Mouse (Mus musculus) liver, embryonic 15.5 days (tissue): ENCODE results near the gene Olfr437. TPM values are rescaled to one million over a fixed set of nuclear protein-coding genes. Genes with fewer than 3 reads are reported as not detected.
"Not testable (repeated sequence)": the region's sequence is repeated elsewhere in the genome, so short reads cannot be mapped to it uniquely, and the experiment has no call there.

ENCODE experiments used
- ATAC-seq: fragments of 200-750 bp; cut with Nextera tagmentation; 2 replicates; pipeline ENCODE4 v1.8.0; 2017; ENCODE audit warnings: moderate number of reproducible peaks, mild to moderate bottlenecking, moderate library complexity; ENCODE audit not compliant: insufficient read depth
- H3K27ac ChIP-seq: fragments of 300-500 bp; sonication (generic); replicated peaks from 2 replicates; pipeline ENCODE4 v1.5.1; 2015; ENCODE audit warnings: mild to moderate bottlenecking, inconsistent platforms
- H3K27me3 ChIP-seq: fragments of 300-500 bp; sonication (generic); 2 replicates; pipeline ENCODE4 v1.6.1; 2015; ENCODE audit warnings: mild to moderate bottlenecking, inconsistent platforms
- H3K36me3 ChIP-seq: fragments of 300-500 bp; sonication (generic); replicated peaks from 2 replicates; pipeline ENCODE4 v1.6.1; 2015; ENCODE audit warnings: moderate library complexity, mild to moderate bottlenecking, inconsistent platforms
- H3K4me1 ChIP-seq: fragments of 300-500 bp; sonication (generic); replicated peaks from 2 replicates; pipeline ENCODE4 v1.6.1; 2015; ENCODE audit warnings: inconsistent platforms
- H3K4me2 ChIP-seq: fragments of 300-500 bp; sonication (generic); 2 replicates; pipeline ENCODE4 v1.6.1; 2015; ENCODE audit warnings: moderate library complexity, mild to moderate bottlenecking, inconsistent platforms
- H3K4me3 ChIP-seq: fragments of 300-500 bp; sonication (generic); replicated peaks from 2 replicates; pipeline ENCODE4 v1.5.1; 2015; ENCODE audit warnings: mild to moderate bottlenecking, inconsistent platforms
- H3K9ac ChIP-seq: fragments of 300-500 bp; sonication (generic); 2 replicates; pipeline ENCODE4 v1.6.1; 2015; ENCODE audit warnings: moderate library complexity, mild to moderate bottlenecking, inconsistent platforms
- H3K9me3 ChIP-seq: fragments of 300-500 bp; sonication (generic); replicated peaks from 2 replicates; pipeline ENCODE4 v1.6.1; 2016; ENCODE audit warnings: inconsistent platforms
- WGBS: fragments of 180-500 bp; shearing (Covaris S2); methylation state at CpG from one replicate; pipeline ENCODE4 v1.1.7; 2015; ENCODE audit warnings: mixed read lengths; ENCODE audit not compliant: insufficient replicate concordance; 5-methylcytosine and 5-hydroxymethylcytosine counted together
- polyA plus RNA-seq: library from polyadenylated mRNA; unstranded; fragments of >200 nt; fragmentation: Nextera tagmentation; extraction: Ambion mirVana; gene quantifications from 2 replicates; pipeline ENCODE4 v1.2.1, GENCODE M21; 2015

Gene Olfr437
- not detected in 2 replicates for polyA plus RNA-seq

GRCm38 (mm10) chr6:43162982-43163381 is at the start of gene Olfr437:
Gene Olfr437, plus strand, starts transcription at chr6:43163282.
- ATAC-seq, result no peak
- WGBS, result 34% methylated on average over 3 of the region's 3 CpGs

GRCm38 (mm10) chr6:43146267-43146666 is 16.8 kb upstream of the Olfr437 start, which contains the start of gene Olfr237-ps1:
Gene Olfr237-ps1, plus strand, starts transcription at chr6:43146567.
- WGBS, result 44% methylated on average over 2 of the region's 2 CpGs

More at GRCm38 (mm10) chr6:43162982-43163381, at the start of gene Olfr437:
- no peak within 1 kb of the TSS for H3K4me3 ChIP-seq
- no peaks in the 10 kb centered on the region for H3K4me1 ChIP-seq
- H3K9ac ChIP-seq, result no peak within 1 kb of the TSS
- no peaks in the 10 kb centered on the region for H3K27me3 ChIP-seq
- no peak within 1 kb of the TSS for H3K27ac ChIP-seq
- no peaks in the 10 kb centered on the region for H3K9me3 ChIP-seq
- no peak within 1 kb of the TSS for H3K4me2 ChIP-seq
- H3K36me3 ChIP-seq, result no peaks in the 10 kb centered on the region

GRCm38 (mm10) chr6:43159502-43159901 is 3.6 kb upstream of the Olfr437 start:
- Histone ChIP-seq H3K4me2 (no peak overlapping the region), H3K9ac (no peak overlapping the region), H3K4me1 (no peaks in the 10 kb centered on the region), H3K4me3 (no peak overlapping the region), H3K36me3 (no peaks in the 10 kb centered on the region), H3K9me3 (no peaks in the 10 kb centered on the region), H3K27ac (no peak overlapping the region), H3K27me3 (no peaks in the 10 kb centered on the region)
- WGBS, result 40% methylated on average over 1 of the region's 1 CpGs
- no peak for ATAC-seq

More at GRCm38 (mm10) chr6:43146267-43146666, 16.8 kb upstream of the Olfr437 start, which contains the start of gene Olfr237-ps1:
- H3K9ac ChIP-seq, H3K27ac ChIP-seq, H3K4me3 ChIP-seq, H3K27me3 ChIP-seq, H3K4me2 ChIP-seq, H3K4me1 ChIP-seq, H3K9me3 ChIP-seq, ATAC-seq, H3K36me3 ChIP-seq: not testable (repeated sequence)

GRCm38 (mm10) chr6:43167246-43167645 is 4.2 kb downstream of the Olfr437 start:
- no peak for ATAC-seq
- no peaks in the 10 kb centered on the region for H3K27me3 ChIP-seq
- H3K9me3 ChIP-seq, result no peaks in the 10 kb centered on the region
- 72% methylated on average over 4 of the region's 4 CpGs for WGBS
- no peak overlapping the region for H3K4me3 ChIP-seq
- H3K9ac ChIP-seq, result no peak overlapping the region
- H3K27ac ChIP-seq, result no peak overlapping the region
- no peaks in the 10 kb centered on the region for H3K4me1 ChIP-seq
- no peak overlapping the region for H3K4me2 ChIP-seq
- H3K36me3 ChIP-seq, result no peaks in the 10 kb centered on the region

- no peaks in the 10 kb centered on the region for H3K27me3 ChIP-seq
- 47% methylated on average over 4 of the region's 4 CpGs for WGBS
- no peak for ATAC-seq
- H3K4me3 ChIP-seq, result no peak within 1 kb of the TSS
- no peaks in the 10 kb centered on the region for H3K36me3 ChIP-seq
- H3K27ac ChIP-seq, result no peak within 1 kb of the TSS
- no peak within 1 kb of the TSS for H3K4me2 ChIP-seq
- no peaks in the 10 kb centered on the region for H3K9me3 ChIP-seq
- H3K9ac ChIP-seq, result no peak within 1 kb of the TSS
- H3K4me1 ChIP-seq, result no peaks in the 10 kb centered on the region
These were observed 8.8 kb downstream of the Olfr437 start, which contains the start of gene Olfr13 for GRCm38 (mm10) chr6:43171840-43172239. Gene Olfr13, plus strand, starts transcription at chr6:43172140.

GRCm38 (mm10) chr6:43178129-43178528 is 15.0 kb downstream of the Olfr437 start:
- WGBS, result 23% methylated on average over 1 of the region's 1 CpGs
- H3K4me2 ChIP-seq, result no peak overlapping the region
- no peaks in the 10 kb centered on the region for H3K9me3 ChIP-seq
- no peak overlapping the region for H3K9ac ChIP-seq
- H3K4me3 ChIP-seq, result no peak overlapping the region
- no peaks in the 10 kb centered on the region for H3K36me3 ChIP-seq
- no peak for ATAC-seq
- H3K27ac ChIP-seq, result no peak overlapping the region
- H3K4me1 ChIP-seq, result no peaks in the 10 kb centered on the region
- H3K27me3 ChIP-seq, result no peaks in the 10 kb centered on the region

GRCm38 (mm10) chr6:43178584-43179501 is 15.8 kb downstream of the Olfr437 start:
- ATAC-seq, result no peak
- WGBS, result 44% methylated on average over 6 of the region's 6 CpGs
- no peak overlapping the region for H3K27ac ChIP-seq
- no peaks in the 10 kb centered on the region for H3K27me3 ChIP-seq
- H3K4me1 ChIP-seq, result no peaks in the 10 kb centered on the region
- no peak overlapping the region for H3K4me3 ChIP-seq
- no peaks in the 10 kb centered on the region for H3K9me3 ChIP-seq
- no peak overlapping the region for H3K4me2 ChIP-seq
- H3K36me3 ChIP-seq, result no peaks in the 10 kb centered on the region
- H3K9ac ChIP-seq, result no peak overlapping the region

- no peaks in the 10 kb centered on the region for H3K9me3 ChIP-seq
- H3K4me1 ChIP-seq, result no peaks in the 10 kb centered on the region
- H3K4me2 ChIP-seq, result no peak overlapping the region
- H3K27me3 ChIP-seq, result no peaks in the 10 kb centered on the region
- no peak overlapping the region for H3K4me3 ChIP-seq
- WGBS, result 59% methylated on average over 3 of the region's 3 CpGs
- no peak for ATAC-seq
- no peak overlapping the region for H3K27ac ChIP-seq
- H3K9ac ChIP-seq, result no peak overlapping the region
- H3K36me3 ChIP-seq, result no peaks in the 10 kb centered on the region
These were observed 27.9 kb downstream of the Olfr437 start for GRCm38 (mm10) chr6:43190986-43191385.

- no peaks in the 10 kb centered on the region for H3K4me1 ChIP-seq
- H3K4me3 ChIP-seq, result no peak within 1 kb of the TSS
- H3K4me2 ChIP-seq, result no peak within 1 kb of the TSS
- H3K9me3 ChIP-seq, result no peaks in the 10 kb centered on the region
- no peak within 1 kb of the TSS for H3K9ac ChIP-seq
- H3K27me3 ChIP-seq, result no peaks in the 10 kb centered on the region
- H3K36me3 ChIP-seq, result no peaks in the 10 kb centered on the region
- no peak within 1 kb of the TSS for H3K27ac ChIP-seq
- no peak for ATAC-seq
These were observed 33.7 kb downstream of the Olfr437 start, which contains the start of gene Olfr435 for GRCm38 (mm10) chr6:43196781-43197180. Gene Olfr435, plus strand, starts transcription at chr6:43197146.

GRCm38 (mm10) chr6:43198094-43198493 is 35.0 kb downstream of the Olfr437 start:
- H3K27me3 ChIP-seq, result no peaks in the 10 kb centered on the region
- 55% methylated on average over 3 of the region's 3 CpGs for WGBS
- no peak overlapping the region for H3K9ac ChIP-seq
- no peak for ATAC-seq
- H3K9me3 ChIP-seq, result no peaks in the 10 kb centered on the region
- no peaks in the 10 kb centered on the region for H3K4me1 ChIP-seq
- no peak overlapping the region for H3K4me2 ChIP-seq
- H3K36me3 ChIP-seq, result no peaks in the 10 kb centered on the region
- H3K27ac ChIP-seq, result no peak overlapping the region
- H3K4me3 ChIP-seq, result no peak overlapping the region

GRCm38 (mm10) chr6:43202786-43203185 is 39.7 kb downstream of the Olfr437 start:
- Histone ChIP-seq H3K4me1 (no peaks in the 10 kb centered on the region), H3K9me3 (no peaks in the 10 kb centered on the region), H3K4me2 (no peak overlapping the region), H3K9ac (no peak overlapping the region), H3K36me3 (no peaks in the 10 kb centered on the region), H3K27me3 (no peaks in the 10 kb centered on the region), H3K4me3 (no peak overlapping the region), H3K27ac (no peak overlapping the region)
- ATAC-seq, result no peak
